Mouse (Mus musculus) C2C12 (cell line): ENCODE measurements around the gene Tmem74b.

ENCODE experiments used
- CTCF ChIP-seq: IDR thresholded peaks from one replicate; pipeline ENCODE4 v1.5.1; 2011; ENCODE audit not compliant: control insufficient read depth, insufficient read depth, insufficient read length
- FOSL1 ChIP-seq: IDR thresholded peaks from one replicate; pipeline ENCODE4 v1.8.0; 2011; ENCODE audit warnings: mild to moderate bottlenecking, low read length; ENCODE audit not compliant: poor library complexity, insufficient read depth, severe bottlenecking
- MAX ChIP-seq: IDR thresholded peaks from one replicate; pipeline ENCODE4 v1.6.1; 2011; ENCODE audit warnings: mild to moderate bottlenecking, control low read depth
- MYOG ChIP-seq: IDR thresholded peaks from one replicate; pipeline ENCODE4 v1.6.1; 2011; ENCODE audit not compliant: control insufficient read depth, insufficient read length; ENCODE audit errors: extremely low read depth
- USF1 ChIP-seq: IDR thresholded peaks from one replicate; pipeline ENCODE4 v1.6.1; 2011; ENCODE audit warnings: low read depth, mild to moderate bottlenecking, control low read depth, moderate library complexity

- no peak for TF ChIP-seq CTCF
- no peak for TF ChIP-seq USF1
- no peak for TF ChIP-seq MAX
- no peak for TF ChIP-seq MYOG
- no peak for TF ChIP-seq FOSL1
Observed at GRCm38 (mm10) chr2:151756277-151757061, 54.7 kb downstream of the Tmem74b start.
